Mouse (Mus musculus): Measurements from ENCODE around the gene Macf1. TPM values are rescaled to one million over a fixed set of nuclear protein-coding genes. Genes with fewer than 3 reads are reported as not detected.

Gene Macf1
- total RNA-seq, 2 experiments from 2014 or later, result 49.0 to 51.9 TPM

DNA sequence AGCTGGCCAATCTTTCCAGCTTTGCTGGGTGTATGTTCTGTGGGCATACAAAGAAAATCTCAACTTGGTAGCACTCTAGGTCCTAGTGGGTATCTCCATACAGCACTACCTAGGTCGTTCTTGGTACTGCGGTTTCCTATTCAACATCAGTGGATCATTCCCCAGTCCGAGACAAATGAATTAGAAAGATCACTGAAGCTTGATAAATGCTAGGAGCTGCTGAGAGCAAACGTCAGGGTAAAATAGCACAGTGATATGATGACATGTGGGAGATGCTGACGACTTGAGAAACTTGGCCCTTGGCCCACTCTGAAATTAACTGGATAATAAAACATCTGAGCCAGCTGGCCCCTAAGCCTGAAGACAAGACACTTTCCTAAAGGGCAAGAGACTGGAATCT, 78.2 kb downstream of the Macf1 start:
- DNase-seq, result no peak
- intact Hi-C loops (cut with DNase I), result no loop called here

DNA sequence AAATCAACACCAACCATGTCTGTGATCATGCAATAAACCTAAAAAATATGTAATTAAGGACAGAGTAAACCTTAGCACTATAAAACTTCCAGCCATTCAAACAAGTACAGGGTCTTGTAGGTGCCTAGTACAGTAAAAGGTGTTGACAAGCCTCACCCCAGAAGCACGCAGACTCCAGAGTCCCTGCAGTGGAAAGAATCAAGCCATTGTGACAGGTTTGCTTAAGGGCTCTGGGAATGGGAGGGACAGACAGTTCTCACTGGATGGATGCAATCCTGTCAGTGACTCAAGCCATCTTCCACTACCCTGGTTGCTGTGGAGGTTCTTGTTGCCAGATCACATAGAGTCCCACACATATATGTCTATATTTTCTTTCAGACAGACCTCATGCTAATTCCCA, 78.9 kb downstream of the Macf1 start:
- no peak for DNase-seq
- intact Hi-C loops (cut with DNase I), result no loop called here

DNA sequence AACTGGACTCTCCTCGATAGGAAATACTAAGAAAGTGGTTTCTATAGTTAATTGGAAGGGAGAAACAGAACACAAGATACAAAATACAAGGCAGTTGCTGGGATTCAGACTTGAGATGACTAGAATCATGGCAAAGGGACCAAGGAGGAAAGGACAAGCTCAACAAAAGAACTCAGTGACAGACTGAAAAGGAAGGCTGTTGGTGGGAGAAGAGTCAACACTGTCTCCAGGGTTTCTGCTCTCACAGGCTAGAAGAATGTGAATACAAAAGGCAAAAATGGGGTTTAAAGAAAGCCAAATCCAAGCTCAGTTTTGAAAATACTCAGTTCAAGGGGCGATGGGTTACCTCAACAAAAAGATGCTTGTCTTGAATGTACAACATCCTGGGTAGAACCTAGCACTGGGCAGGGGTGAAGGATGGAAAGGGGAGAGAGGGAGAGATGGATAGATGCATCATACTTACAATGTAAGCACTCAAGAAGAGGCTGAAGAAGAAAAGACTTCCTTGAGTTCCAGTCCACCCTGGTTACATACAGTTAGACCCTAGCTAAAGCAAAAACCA, 81.4 kb downstream of the Macf1 start:
- intact Hi-C loops (cut with DNase I), result no loop called here
- no peak for DNase-seq

DNA sequence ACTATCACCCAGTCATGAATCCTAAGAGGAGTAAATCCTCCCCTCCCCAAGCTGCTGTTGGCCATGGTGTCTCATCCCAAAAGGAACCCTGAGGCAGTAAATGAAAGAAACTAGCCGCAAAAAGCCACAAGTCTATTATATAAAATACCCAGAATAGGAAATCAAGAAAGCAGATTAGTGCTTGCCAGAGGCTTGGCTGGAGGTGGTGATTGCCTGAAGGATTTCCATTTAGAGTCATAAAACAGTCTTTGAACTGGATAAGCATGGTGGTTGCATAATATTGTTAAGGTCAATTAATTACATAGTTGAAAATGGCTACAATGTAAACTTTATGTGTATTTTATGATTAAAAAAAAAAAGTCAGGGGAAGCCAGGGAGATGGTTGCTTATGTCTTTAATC, 83.1 kb downstream of the Macf1 start:
- no peak for DNase-seq
- intact Hi-C loops (cut with DNase I), result no loop called here

DNA sequence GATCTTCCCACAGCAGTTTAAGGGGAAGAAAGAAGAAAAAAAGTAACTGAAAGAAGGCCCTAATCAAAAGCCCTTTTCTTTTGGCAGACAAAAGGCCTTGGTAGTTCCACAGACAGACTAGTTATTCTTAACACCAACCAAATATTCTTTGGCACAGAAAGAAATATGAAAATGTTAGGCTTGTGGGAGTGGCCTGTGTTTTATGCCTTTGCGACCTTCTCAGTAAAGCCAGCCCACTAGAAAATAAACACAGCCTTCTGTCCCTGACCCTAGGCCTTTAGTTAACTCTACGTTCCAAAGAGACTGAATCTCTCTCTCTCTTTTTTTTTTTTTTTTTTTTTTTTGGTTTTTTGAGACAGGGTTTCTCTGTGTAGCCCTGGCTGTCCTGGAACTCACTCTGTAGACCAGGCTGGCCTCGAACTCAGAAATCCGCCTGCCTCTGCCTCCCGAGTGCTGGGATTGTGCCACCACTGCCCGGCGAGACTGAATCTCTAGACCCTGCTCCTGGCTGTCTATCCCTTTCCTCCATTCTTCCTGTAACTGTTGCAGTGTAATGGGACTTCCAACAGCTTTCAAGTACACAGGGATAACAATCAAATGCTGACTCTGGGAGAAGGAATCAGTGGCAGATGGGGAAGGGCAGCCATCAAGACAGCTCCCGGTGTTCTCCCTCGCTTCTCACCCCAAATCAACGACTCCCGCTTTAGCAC, 85.5 kb downstream of the Macf1 start:
- intact Hi-C loops (cut with DNase I), result loop anchor here (10.0 kb wide), 1 partner anchor 296 kb away; no protein-coding TSS in a partner anchor
- DNase-seq, result no peak

DNA sequence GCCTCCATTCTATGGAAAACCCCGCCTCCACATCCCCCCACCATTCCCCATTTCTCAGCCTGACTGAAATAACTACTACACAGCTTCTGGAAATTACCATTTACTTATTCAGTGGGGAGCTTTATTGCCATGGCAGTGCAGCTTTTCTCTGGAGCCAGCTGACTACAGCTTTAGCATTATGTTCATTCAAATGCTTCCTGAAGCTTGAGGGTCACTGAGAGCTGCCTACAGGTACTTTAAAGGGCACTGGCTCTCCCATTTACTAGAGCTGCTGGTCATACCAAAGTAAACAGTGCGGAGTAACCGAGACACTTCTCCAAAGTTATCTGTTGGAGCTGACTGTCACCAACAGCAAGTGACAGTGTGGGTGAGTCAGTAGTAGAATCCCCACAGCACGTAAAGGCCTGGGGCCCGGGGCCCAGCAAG, 89.8 kb downstream of the Macf1 start:
- intact Hi-C loops (cut with DNase I), result loop anchor here (10.0 kb wide), 1 partner anchor 300 kb away; no protein-coding TSS in a partner anchor
- DNase-seq, result no peak

DNA sequence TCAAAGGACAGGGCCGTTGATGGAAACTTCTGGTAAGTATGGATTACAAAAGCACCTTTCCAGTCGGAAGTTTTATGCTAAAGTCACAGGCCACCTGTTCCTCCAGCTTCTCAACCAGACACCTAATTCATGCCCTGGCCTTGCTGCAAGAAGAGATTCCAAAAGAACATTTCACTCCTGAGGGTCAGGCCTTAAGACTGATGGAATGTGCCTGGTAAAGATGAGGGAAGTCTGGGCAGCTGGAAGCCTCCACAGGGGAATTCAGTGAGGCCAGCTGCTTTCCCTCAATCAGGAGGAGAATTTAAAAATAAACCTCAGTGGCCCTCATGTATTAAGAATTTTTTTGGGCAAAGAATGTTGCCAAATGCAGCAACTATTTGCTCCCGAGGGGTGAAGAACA, 90.5 kb downstream of the Macf1 start:
- intact Hi-C loops (cut with DNase I), result loop anchor here (10.0 kb wide), 1 partner anchor 301 kb away; no protein-coding TSS in a partner anchor

DNA sequence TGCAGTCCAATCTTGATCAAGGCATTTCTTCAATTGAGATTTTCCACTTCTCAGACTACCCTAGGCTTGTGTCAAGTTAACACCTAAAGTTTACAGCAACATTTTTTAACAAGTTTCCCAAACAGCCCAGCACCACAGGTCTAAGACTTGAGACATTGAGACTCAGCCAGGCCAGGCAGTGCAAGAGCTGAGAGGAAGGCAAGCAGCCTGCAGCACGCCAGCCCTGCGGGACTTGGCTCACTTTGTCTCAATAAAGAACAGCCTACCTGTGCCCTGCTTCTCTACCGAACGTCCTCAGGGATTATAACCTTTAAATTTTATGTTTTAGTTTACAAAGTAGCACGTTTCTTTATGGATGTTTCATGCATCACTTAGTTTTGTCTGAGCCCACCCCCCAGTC, 92.1 kb downstream of the Macf1 start:
- intact Hi-C loops (cut with DNase I), result loop anchor here (10.0 kb wide), 1 partner anchor 303 kb away; no protein-coding TSS in a partner anchor
- DNase-seq, result no peak

More for the DNA sequence above, 90.5 kb downstream of the Macf1 start:
- no peak for DNase-seq

DNA sequence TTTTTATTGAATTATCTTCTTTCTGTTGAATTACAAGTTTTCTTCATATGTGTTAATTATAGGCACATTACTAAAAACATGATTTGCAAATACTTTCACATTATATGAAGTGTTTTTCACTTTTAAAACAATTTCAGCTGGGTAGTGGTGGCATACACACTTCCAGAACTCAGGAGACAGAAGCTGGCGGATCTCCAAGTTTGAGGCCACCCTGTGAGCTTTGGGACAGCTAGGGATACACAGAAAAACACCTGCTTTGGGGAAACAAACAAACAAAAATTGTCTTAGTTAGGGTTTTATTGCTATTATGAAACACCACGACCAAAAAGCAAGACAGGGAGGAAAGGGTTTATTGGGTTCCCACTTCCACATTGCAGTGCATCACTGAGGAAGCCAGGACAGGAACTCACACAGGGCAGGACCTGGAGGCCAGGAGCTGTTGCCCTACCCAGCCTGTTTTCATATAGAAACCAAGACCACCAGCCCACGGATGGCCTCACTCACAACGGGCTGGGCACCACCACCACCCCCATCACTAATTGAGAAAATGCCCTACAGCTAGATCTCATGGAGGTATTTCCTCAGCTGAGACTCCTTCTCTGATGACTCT, 93.0 kb downstream of the Macf1 start:
- intact Hi-C loops (cut with DNase I), result loop anchor here (10.0 kb wide), 1 partner anchor 304 kb away; no protein-coding TSS in a partner anchor
- no peak for DNase-seq

DNA sequence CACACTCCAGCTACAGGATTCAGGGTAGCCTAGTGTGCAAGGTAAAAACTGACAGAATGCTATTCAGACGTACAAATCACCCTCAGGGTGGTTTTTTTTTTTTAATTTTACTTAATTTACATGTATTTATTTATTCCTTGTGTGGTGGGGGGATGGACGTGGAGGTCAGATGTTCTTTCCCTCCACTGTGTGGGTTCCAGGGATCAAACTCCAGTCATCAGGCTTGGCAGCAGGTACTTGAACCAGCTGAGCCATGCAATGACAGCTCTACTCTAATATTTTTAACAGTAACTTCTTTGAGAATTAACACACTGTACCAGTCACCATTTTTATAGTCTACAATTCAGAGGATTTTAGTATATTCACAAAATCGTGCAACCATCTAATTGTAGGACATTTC, 94.7 kb downstream of the Macf1 start:
- intact Hi-C loops (cut with DNase I), result loop anchor here (2.0 kb wide), 1 partner anchor 75 kb away; no protein-coding TSS in a partner anchor
- no peak for DNase-seq

DNA sequence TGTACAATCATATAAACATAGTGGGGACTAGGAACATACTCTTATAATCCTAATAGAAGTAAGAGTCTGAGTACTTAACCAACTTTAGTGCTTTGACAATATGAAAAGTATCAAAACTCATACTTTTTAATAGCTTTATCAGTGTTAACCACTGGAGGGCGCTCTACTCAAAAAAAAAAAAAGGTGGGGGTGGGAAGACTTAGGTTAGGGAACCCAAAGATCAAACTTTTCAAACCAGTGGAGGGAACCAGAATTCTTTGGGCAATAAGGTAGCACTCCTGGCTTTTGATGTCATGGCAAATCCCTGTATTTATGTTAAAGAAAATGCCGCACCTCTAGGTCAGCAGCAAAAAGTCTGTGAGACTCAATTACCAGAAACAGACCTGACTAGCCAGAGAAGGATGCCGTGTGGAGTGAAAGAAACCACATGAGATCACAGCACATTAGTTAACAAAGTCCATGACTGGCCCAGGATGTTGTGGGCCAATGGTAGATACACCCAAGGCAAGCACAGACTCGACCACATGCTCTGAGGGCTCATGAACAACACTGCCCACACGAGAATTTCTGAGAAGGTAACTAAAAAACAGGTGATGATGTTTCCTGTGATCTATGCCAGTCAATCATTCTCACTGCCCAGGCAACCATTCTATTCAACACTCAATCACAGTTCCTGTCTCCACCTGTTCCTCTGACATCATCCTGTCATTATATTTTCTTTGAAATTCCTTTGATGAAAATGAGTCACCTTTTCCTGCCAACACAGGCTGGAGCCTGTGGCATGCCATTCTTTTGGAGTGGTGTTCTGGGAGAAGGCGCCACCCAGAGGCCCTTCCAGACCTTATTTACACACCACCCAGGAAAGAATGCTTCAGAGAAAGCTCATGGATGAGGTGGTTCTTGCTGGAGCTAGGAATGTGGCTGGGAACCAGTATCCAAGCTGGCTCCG, 95.5 kb downstream of the Macf1 start:
- DNase-seq, result no peak
- intact Hi-C loops (cut with DNase I), result loop anchor here (2.0 kb wide), 1 partner anchor 76 kb away; no protein-coding TSS in a partner anchor

DNA sequence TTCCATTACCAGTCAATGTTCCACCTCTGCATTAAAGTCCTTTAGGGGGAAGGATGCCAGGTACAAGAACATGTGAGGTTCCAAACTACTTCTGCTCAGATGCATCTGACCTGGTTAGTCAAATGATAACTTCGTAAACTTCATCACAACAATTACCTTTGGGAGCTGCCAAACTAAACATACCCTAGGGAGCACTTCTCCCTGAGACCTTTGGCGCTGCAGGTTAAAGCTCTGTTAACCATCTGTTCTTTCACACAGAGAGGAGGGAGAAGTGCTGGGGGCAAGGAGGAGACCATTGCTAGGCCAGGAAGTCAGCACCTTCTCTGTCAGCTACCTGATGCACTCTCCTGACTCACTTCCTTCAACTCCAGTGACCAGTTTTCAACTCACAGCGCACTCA, 96.5 kb downstream of the Macf1 start:
- intact Hi-C loops (cut with DNase I), result loop anchor here (2.0 kb wide), 1 partner anchor 77 kb away; no protein-coding TSS in a partner anchor
- no peak for DNase-seq

DNA sequence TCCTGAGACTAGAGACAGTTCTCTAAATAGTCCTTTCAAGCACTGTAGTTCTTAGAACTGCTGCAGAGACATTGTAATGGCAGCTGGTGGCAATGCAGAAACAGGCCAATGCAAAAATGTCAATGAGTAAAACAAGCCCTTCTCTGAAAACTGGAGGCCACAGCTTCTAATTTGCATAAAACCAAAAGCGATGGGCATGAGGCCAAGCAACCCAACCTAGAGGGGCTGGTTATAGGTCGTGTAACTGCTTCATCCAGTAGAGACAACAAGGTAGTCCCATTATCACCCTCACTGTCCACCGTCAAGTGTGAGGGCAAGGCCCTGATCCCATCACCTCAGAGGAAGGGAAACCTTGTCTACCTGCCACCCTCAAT, 99.5 kb downstream of the Macf1 start:
- intact Hi-C loops (cut with DNase I), result loop anchor here (5.0 kb wide), 1 partner anchor 47 kb away; no protein-coding TSS in a partner anchor
- DNase-seq, result no peak

DNA sequence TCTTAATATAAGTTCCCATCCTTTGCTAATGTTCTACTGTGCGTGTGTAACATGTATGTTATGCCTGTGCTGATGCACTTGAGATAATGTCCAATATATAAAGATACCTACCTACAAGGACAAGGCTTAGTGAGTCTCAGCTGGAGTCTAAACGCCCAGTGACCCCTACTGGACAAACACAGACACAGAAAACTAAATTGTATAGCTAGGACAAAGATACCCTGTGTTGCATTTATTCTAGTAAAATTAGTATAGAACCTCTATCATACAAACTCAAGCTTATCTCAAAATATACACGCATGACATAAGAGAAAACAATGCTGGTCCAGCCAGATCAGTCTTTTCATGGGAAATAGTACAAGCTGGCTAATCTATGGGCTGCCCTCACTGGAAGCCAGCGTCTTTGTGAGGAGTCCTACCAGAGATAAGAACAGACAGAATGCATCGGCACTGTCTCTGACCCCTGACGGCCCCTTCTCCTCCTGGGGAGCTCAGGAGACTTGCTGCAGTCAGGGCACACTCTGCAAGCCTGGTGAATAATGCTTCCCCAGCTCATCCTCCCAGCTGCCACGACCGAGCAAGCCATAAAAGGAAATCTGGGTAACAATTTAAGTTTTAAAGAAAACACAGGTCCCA, 100.0 kb downstream of the Macf1 start:
- DNase-seq, result no peak
- intact Hi-C loops (cut with DNase I), result loop anchor here (5.0 kb wide), 1 partner anchor 47 kb away; no protein-coding TSS in a partner anchor

DNA sequence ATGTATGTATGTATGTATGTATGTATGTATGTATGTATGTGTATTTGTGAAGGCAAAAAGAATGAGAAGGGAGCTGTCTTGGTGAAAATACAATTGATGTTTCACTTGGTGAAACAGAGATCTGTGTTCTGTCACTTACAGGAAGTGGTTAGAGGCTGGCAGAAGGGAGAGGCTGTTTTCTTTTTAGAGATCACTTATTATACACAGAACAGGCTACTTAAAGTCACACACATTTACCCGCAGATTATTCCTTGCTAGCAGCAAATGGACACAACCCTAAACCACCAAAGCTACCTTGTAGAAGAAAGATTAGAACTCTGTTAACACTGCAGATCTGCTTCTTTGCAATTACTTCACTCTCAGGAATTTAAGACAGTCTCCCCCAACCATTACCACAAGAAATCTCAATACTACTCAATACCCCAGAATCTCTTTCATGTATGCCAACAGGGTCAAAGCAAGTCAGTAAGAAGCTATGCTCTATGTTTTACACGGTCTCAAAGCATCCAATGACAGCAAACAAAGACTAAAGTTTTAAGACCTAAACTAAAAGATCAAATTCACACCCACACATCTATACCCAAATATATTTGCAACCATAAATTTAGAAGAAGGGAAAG, 106.6 kb downstream of the Macf1 start:
- intact Hi-C loops (cut with DNase I), result no loop called here

DNA sequence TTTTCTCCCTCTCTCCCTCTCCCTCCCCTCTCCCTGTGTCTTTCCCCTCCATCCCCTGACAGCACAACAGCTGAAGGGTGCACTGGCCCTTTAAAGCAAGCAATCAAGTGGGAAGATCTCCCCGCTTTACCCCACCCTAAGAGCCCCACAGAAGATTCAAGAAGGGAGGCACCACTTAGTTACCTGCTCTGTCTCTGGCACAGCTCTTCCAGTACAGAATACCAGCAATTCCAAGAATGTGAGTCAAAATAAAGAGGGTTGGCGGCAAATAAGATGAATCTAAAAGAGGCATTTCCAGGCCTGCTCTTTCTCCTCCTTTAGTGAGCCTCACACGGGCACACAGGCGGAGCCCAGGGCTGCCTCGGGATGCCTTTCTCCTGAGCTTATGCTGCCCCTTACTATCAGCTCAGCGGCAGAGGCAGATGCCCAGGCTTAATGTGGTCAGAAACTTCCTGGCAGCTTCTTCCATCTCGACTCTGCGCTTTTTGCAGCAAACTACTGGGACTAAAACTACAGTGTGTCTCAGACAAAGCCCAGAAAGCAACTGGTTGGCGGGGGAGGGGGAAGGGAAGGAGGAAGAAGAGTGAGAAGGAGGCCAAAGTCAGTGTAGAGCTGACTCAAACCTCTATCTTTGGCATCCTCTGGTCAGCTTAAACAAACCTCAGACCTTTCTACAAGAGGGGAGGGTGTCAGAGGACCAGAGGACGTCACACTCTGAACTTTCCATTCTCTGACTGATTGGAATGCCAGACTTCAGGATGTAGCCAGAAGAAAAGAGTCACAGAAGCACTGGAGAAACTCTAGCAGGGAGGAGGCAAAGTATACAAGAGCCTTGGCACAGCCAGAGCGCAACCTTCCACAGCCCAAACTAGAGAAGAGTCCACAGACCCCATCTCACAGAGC, 111.5 kb downstream of the Macf1 start:
- peak; percentile 24 to 41 for DNase-seq
- intact Hi-C loops (cut with DNase I), result no loop called here

More for the DNA sequence above, 106.6 kb downstream of the Macf1 start:
- DNase-seq, result no peak

DNA sequence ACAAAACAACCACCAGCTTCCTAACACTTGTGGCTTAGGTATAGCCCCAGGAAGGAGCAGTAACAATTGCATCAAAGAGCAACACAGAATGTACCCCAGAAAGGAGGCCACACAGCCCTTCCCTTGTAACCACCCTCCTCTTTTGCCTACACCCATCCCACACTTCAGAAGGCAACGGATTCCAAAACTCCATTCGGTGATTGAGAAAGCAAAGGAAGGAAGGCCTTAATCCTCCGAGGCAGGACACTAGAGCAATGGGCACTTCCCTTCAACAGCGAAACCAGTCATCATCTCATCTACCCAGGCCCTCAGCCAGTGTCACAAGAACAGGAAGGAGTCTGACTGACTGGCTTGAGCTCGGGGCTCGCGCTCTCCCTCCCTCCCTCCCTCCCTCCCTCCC, 112.3 kb downstream of the Macf1 start:
- intact Hi-C loops (cut with DNase I), result no loop called here
- peak; percentile 26 to 29 for DNase-seq

DNA sequence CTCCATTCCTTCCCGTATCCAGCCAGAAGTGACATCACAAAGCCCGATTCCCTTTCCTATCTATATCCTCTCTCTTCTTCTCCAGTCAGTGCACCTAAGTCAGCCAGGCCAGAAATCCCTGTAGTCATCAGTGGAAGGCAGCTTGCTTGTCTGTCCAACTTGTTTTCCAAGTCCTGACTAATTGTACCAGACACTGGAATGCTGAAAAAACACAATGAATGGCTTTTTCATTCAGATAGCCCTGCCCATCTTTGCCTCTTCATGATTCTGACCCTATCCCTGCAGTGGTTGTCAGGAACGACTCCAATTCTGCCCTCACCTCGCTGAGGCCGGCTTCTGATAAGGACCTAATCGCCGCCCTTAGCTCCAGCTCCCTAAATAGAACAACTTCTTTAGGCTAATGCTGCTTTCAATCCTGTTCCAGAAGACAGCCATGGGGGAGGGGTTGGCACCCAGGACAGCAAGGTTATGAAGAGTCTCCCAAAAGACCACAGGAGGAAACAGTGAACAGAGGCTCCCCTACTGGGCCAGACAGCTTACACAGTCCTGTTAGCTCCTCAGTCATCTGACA, 118.8 kb downstream of the Macf1 start:
- intact Hi-C loops (cut with DNase I), result no loop called here

More for the DNA sequence above, 118.8 kb downstream of the Macf1 start:
- no peak for DNase-seq
